Mouse (Mus musculus) liver, embryonic 14.5 days (tissue): ENCODE data around the gene Gm45623.

Experiments
- CTCF ChIP-seq: IDR thresholded peaks from 2 replicates; pipeline ENCODE4 v1.5.1; 2016; ENCODE audit warnings: antibody characterized with exemption, low read depth, control low read depth
- EP300 ChIP-seq: IDR thresholded peaks from 2 replicates; pipeline ENCODE4 v1.6.1; 2016; ENCODE audit warnings: antibody characterized with exemption, low read depth

DNA sequence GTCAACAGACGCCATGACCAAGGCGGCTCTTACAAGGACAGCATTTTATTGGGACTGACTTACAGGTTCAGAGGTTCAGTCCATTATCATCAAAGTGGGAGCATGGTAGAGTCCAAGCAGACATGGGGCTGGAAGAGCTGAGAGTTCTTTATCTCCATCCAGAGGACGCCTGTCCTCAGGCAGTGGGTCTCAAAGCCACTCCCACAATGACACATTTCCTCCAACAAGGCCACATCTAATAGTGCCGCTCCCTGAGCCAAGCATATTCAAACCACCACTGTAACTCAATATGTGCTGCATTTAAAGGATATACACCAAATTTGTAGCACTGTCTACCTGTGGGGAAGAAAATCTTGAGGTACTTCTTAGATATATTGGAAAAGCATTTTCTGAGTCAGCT lies 19.0 kb downstream of the Gm45623 start:
- TF ChIP-seq CTCF (no peak), EP300 (no peak)
